Mouse (Mus musculus) myocyte (in vitro differentiated cells): ENCODE data around the gene Abhd5.

ENCODE experiments used
- MAX ChIP-seq: IDR thresholded peaks from one replicate; pipeline ENCODE4 v1.6.1; 2011; ENCODE audit warnings: low read depth, mild to moderate bottlenecking, control low read depth
- MYOD1 ChIP-seq, 3 experiments: IDR thresholded peaks; one replicate each; pipeline ENCODE4 v1.6.1; 2011; ENCODE audit warnings: control low read depth in 2 of 3, low read depth in 2 of 3, mild to moderate bottlenecking in 2 of 3, moderate library complexity in 1 of 3; ENCODE audit not compliant: insufficient read length in 2 of 3, control insufficient read depth in 1 of 3
- MYOG ChIP-seq, 3 experiments: IDR thresholded peaks; one replicate each; pipeline ENCODE4 v1.6.1; 2011; ENCODE audit warnings: control low read depth in 2 of 3, low read depth in 2 of 3, mild to moderate bottlenecking in 2 of 3; ENCODE audit not compliant: insufficient read length in 2 of 3, control insufficient read depth in 1 of 3, insufficient read depth in 1 of 3
- POLR2A ChIP-seq: IDR thresholded peaks from one replicate; pipeline ENCODE4 v1.6.1; 2011; ENCODE audit warnings: low read depth, mild to moderate bottlenecking, control low read depth, moderate library complexity; ENCODE audit not compliant: insufficient read length
- POLR2AphosphoS2 ChIP-seq: IDR thresholded peaks from one replicate; pipeline ENCODE4 v1.6.1; 2011; ENCODE audit warnings: low read depth, control low read depth; ENCODE audit not compliant: insufficient read length

GRCm38 (mm10) chr9:122350396-122351130 lies 845 bp upstream of the Abhd5 start:
- TF ChIP-seq MYOG (IDR thresholded peaks at IDR 0.05; ENCODE audit: control insufficient read depth in 1 of 3, insufficient read depth in 1 of 3, insufficient read length in 2 of 3, low read depth in 2 of 3) = no peak
- no peak for TF ChIP-seq MAX
- TF ChIP-seq POLR2A = no peak
- TF ChIP-seq POLR2AphosphoS2 = no peak
- TF ChIP-seq MYOD1 (IDR thresholded peaks at IDR 0.05; ENCODE audit: control insufficient read depth in 1 of 3, insufficient read length in 2 of 3, low read depth in 2 of 3) = no peak
